Mouse (Mus musculus): ENCODE measurements around the gene Sp3.
A peak's percentile ranks its signal among the peaks of the same experiment; 100 is the strongest.
"Not testable (repeated sequence)": the region's sequence is repeated elsewhere in the genome, so short reads cannot be mapped to it uniquely, and the experiment has no call there.

The Sp3 gene

GRCm38 (mm10) chr2:72980337-72981074 lies at the start of gene Sp3:
Gene Sp3 (minus strand): TSS chr2:72980446.
- DNase-seq (ENCODE audit: low read depth) = peak; percentile 95

GRCm38 (mm10) chr2:73029846-73030245 lies 49.6 kb upstream of the Sp3 start:
- DNase-seq (ENCODE audit: low read depth) = no peak

DNA sequence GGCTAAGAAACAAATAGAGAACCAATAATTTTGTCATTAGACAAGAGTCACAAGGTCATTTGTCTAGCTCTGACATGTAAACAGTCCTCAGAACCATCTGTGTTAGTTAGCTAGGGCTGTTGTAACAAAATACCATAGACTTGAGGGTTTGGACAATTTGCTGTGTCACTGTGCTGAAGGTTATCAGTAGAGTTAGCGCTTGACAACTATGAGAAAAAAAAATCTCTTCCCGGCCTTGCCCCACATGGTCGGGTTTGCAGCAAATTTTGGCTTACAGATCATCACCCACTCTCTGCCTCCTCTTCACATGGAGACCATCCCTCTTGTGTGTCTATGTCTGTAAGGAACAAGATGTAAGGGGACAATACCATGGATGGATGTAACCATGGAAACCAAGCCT lies 47.8 kb upstream of the Sp3 start:
- DNase-seq (ENCODE audit: low read depth) = peak; percentile 44

GRCm38 (mm10) chr2:73027126-73027525 lies 46.9 kb upstream of the Sp3 start:
- DNase-seq (ENCODE audit: low read depth) = no peak

- peak; percentile 86 for DNase-seq (ENCODE audit: low read depth)
Measured at GRCm38 (mm10) chr2:73023803-73024202, 43.6 kb upstream of the Sp3 start.

- DNase-seq (ENCODE audit: low read depth) = peak; percentile 87
Measured at GRCm38 (mm10) chr2:73021046-73021445, 40.8 kb upstream of the Sp3 start.

- DNase-seq (ENCODE audit: low read depth) = no peak
Measured at GRCm38 (mm10) chr2:73019371-73020146, 39.3 kb upstream of the Sp3 start.

DNA sequence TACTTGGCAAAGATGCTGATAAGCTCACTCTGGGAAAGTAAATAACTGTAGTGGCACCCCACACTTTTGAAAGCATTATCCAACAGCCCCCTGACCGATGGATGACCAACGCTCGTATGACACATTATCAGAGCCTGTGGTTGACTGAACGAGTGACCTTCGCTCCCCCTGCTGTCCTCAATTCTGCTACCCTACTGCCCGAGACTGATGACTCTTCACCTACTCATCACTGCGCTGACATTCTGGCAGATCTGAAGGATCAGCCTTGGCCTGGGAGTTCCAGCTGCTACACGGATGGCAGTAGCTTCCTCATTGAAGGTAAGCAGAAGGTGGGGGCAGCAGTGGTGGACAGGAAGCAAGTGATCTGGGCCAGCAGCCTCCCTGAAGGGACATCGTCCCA lies 33.8 kb upstream of the Sp3 start:
- DNase-seq (ENCODE audit: low read depth) = not testable (repeated sequence)

- no peak for DNase-seq (ENCODE audit: low read depth)
Measured at GRCm38 (mm10) chr2:73012636-73013035, 32.4 kb upstream of the Sp3 start.

- DNase-seq (ENCODE audit: low read depth) = no peak
Measured at GRCm38 (mm10) chr2:73007472-73007871, 27.2 kb upstream of the Sp3 start.

- DNase-seq (ENCODE audit: low read depth) = no peak
Measured at GRCm38 (mm10) chr2:73005611-73006515, 25.6 kb upstream of the Sp3 start.

DNA sequence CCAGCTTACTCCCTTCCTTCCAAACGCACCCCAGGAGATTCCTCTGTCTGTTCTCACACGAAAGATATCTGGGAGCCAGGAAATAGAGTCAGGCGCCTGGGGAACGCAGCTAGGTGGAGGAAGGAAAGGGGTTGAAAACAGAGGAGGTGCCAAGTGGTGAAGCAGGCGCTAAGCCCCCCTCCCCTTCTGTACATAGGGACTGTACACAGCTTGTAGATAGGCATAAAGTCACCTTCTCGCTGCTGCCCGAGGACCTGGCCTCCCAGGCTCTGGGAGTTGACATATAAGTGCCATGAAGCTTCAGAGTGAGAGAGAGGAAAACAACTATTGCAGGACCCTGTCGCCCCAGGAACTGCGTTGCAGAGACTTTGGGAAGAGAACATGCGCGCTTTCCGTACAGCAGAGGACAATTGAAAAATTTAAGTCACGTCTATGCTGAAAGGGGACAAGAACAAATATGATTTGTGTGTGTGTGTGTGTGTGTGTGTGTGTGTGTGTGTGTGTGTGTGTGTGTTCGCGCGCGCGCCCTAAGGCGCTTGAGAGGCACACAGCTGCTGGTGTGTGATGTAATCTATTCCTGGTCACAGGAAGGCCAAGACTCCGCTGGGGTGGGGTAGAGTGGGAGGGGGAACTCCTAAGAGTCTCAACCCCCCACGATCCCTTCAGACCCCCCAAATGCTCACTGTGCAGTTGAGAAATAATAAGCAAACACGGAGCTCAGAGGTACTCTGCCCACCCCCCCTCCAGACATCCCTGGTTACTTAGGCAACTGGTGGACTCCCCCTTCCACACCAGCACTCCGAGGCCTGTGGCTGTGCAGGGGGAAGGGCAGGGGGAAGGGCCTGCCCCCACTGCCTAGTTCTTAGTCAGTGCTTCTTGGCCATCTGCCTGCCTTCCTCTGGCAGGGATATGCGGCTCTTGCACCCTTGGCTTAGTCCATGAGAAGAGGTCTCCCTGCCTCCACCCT lies 23.8 kb upstream of the Sp3 start:
- DNase-seq (ENCODE audit: low read depth) = no peak

DNA sequence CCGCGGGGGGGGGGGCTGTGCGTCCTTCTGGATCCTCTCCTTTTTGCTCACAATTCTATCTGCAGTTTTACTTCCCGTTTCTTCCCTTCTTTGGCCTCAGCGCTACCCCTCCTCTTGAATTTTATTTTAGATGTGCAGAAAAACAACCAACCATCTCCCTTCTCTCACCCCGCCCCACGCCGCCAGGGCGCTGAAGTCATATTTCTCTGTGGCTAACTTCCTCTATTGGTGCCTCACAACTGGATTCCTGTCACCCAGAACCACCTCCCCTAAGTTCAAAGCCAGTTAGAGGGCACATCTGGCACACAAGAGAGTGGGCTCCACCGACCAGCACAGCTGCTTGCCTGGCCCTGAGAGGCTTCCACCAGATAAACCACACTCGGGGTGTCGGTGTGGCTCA lies 22.8 kb upstream of the Sp3 start:
- DNase-seq (ENCODE audit: low read depth) = no peak

- DNase-seq (ENCODE audit: low read depth) = no peak
Measured at GRCm38 (mm10) chr2:73002451-73002850, 22.2 kb upstream of the Sp3 start.

GRCm38 (mm10) chr2:73001994-73002393 lies 21.7 kb upstream of the Sp3 start:
- DNase-seq (ENCODE audit: low read depth) = peak; percentile 67

- DNase-seq (ENCODE audit: low read depth) = no peak
Measured at GRCm38 (mm10) chr2:73000194-73000593, 19.9 kb upstream of the Sp3 start.

- no peak for DNase-seq (ENCODE audit: low read depth)
Measured at GRCm38 (mm10) chr2:72997586-72997985, 17.3 kb upstream of the Sp3 start.

DNA sequence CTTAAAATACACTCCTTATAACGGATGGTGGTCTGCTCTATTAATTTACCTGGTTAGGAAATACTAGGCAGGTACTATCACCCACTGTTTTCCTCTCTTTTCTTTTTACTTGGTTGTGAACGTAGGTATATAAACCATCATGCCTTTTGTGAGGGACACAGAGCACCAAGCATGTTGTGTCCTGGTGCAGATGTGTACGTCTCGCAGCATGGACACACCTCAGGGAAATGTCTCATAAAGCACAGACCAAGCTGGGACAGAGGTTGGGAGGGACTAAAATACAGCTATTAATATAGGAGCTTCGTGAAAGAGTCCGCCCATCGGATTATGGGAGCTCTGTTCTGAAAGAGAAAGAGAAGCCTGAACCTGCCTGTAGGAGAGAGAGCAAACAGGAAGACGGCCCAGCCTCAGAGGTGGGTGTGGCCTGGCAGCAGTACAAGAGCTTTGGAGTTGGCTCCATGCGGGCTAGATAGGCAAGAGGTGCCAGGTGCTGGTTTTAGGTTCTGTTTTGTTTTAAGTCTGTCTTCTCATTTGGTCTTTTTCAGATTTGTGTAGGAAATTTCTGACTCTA lies 16.6 kb upstream of the Sp3 start:
- no peak for DNase-seq (ENCODE audit: low read depth)

DNA sequence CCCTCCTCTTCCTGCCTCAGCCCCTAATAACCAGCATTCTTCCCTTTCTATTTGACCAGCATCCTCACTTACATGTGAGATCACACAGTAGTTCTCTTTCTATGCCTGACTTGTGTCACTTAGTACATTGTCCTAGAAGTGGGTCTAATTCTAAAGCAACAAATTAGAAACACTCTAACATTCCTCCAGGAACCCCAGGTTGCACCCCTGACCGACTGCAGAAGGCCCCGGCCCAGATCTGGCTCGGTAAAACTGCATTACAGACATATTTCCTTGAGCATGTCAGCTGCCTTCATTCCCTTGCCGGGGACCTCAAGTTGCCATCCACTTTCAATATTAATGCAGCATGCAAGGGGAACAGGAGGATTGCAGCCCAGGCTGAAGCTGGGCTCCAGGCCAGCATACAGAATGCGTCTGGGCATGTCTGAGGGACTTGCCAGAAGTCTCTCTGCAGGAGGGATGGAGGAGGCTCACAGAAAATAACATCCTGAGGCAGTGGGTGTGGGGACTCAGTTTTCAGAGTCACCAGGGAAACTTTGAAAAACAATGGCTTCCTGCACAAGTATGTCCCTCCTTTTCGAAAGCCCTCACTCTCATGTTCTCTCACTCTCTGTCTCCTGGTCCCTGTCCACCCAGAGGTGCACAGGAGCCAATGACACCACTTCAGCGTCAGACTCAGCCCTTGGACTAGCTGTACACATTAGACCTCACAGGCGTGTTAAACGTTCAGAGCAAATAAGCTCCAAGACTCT lies 15.3 kb upstream of the Sp3 start:
- no peak for DNase-seq (ENCODE audit: low read depth)

- DNase-seq (ENCODE audit: low read depth) = no peak
Measured at GRCm38 (mm10) chr2:72994165-72994564, 13.9 kb upstream of the Sp3 start.

Measured in c-Kit-positive CD71-positive TER-119-negative erythroid progenitor cells, embryonic 14.5 days (primary cell).